Mouse (Mus musculus) gastrocnemius, postnatal 36 days (tissue): ENCODE data around the gene Tcap. TPM values are rescaled to one million over a fixed set of nuclear protein-coding genes. Genes with fewer than 3 reads are reported as not detected.
A peak's percentile ranks its signal among the peaks of the same experiment; 100 is the strongest.

Experiments used
- DNase-seq, 2 experiments: peaks; one replicate each; pipeline ENCODE4 v3.0.0; 2022
- intact Hi-C: fragments of 180-260 bp; cut with DNase I; formaldehyde crosslinking; loops from one replicate; pipeline ENCODE4 v1.15.1; 2025
- long read RNA-seq, 2 experiments: library from polyadenylated mRNA; stranded (forward); transcript quantifications; one replicate each; pipeline ENCODE4 v2.0.0; 2021
- total RNA-seq, 2 experiments: library from RNA; stranded (reverse); gene quantifications; 2 replicates each; pipeline ENCODE4 v1.2.3; 2021

Tcap gene
- total RNA-seq = 1,000 to 10,000 TPM; 3,291 to 4,304 TPM
- long read RNA-seq, experiment 1, transcript Tcap-201 (2 exons, 948 nt) = major isoform, 8,986 of 9,707 reads
- long read RNA-seq, experiment 1, partial matches to known transcripts = 0 of 9,707 reads
- long read RNA-seq, experiment 1, other reads (novel, unspliced or antisense) = 721 of 9,707 reads
- long read RNA-seq, experiment 2, transcript Tcap-201 (2 exons, 948 nt) = major isoform, 14,758 of 15,842 reads
- long read RNA-seq, experiment 2, partial matches to known transcripts = 2 of 15,842 reads
- long read RNA-seq, experiment 2, other reads (novel, unspliced or antisense) = 1,082 of 15,842 reads

DNA sequence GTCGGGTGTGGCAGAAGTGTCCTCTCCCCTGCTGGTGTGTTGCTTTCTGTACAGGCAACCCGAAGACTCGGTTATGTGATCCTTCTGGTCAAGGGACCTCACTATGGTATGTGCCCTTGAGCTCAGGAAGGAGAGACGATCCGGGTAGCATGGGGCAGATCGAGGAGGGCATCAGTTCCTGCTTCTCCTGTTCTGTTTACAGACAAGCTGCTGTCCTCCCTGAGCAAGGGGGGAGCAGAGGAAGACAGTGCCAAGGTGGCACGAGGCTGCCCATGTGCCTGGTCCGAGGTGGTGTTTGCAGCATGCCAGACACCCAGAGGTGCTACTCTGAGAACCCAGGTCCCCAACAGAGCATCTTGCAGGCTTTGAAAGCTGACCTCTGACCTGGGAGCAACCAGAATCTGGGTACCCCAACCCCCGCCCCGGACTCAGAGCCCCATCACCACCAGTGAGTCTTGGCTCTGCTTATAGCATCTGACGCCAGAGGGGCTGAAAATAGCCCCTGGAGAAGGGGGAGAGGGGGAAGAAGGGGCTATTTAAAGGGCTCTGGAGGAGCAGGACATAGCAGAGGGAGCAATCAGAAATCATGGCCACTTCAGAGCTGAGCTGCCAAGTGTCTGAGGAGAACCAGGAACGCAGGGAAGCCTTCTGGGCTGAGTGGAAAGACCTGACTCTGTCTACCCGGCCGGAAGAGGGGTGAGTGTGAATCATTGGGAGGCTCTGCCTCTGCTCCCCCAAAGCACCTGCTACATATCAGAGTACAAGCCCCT, at the start of gene Tcap:
Tcap (plus strand) TSS at position 551 of the 770 bp plus-strand sequence.
- intact Hi-C loops = no loop called here
- peak in 1 of 2 experiments; percentile 56 for DNase-seq

DNA sequence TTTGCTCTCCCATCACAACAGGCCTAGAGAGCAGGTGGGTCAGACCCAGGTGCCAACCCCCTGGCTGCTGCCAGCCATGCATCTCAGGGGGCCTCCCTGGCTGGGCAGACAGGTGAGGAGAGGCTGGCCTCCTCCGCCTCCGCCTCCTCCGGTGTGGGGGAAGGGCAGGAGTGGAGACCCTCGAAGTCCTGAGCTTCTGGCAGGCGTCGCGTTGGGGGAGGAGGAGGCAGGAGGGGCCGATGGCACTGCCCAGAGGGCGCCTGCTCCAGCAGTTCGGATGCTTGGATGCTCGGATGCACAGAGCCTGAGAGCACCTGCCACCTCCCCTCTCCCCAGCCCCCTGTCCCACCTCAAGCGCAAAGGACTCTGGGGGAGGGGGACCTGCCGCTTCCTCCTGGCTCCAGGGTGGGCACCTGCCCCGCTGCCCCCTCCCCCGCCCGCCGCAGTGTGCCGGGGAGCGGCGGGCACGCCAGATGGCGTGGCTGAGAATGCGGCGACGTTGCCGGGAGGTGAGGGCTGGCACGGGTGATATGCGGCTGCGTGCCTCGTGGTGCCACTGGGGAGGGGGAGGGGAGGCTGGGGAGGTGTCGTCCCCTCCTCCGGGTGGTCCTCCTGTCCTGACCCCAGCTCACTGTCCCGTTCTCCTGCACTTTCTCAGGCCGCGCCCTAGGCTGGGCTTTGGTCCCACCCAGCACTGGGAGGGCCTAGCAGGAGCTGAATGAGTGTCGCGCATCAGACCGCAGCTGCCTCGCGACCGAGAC, 49.5 kb upstream of the Tcap start:
- no peak for DNase-seq
- intact Hi-C loops = no loop called here

DNA sequence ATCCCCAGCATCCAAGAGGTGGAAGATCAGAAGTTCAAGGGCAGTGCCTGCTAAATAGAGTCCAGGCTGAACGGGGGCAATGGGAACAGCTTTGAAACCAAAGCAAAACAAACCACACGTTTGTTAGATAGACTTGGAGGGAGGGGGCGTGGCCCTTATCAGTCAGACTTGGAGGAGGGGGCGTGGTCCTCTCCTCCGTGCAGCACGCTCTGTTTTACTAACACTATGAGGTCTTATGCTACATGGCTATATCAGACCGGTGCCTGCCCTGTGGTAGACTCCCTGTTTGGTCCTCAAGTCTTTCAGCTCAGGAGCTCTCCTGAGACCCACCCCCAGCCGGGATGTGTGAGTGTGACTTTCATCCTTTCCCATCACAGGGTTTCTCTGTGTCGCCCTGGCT, 48.4 kb upstream of the Tcap start:
- DNase-seq = no peak
- intact Hi-C loops = no loop called here

DNA sequence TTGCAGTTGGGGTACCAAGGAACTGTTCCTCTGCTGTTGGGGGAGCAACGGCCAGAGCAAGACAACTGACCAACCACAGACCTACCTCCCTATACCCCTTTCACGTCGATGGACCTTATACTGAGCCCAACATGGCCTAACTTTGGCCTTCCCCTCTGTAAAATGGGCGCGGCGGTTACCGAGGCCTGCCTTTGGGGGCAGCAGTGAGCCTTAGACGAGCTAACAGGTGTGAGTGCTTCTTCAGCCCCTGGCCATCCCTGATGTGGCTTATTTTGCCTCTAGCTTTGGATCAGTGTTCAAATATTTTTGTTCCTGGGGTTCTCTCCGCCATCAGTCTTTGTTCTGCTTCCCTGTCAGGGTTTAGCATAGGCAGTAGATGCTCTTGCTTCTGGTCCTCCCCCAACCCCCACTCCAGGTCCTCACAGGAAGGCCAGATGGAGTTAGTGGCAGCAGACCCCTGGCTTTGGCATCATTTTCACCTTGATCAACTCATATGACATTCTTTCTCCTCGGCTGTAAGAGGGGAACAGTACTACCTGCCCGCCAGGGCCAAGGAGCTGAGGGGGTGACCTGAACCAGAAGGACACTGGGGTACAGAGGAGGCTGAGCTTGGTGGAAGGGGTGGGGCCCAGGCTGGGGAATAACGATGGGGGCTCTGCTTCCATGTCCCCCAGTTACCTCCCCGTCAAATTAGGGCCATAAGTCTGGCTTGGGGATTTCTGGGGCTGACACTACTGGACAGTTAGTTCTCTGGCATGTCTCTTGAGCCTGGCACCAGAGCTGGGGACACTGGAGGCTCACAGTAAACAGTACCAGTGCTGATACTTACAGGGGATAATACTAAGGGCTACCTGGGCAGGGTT, 47.1 kb upstream of the Tcap start:
- DNase-seq = no peak
- intact Hi-C loops = no loop called here

DNA sequence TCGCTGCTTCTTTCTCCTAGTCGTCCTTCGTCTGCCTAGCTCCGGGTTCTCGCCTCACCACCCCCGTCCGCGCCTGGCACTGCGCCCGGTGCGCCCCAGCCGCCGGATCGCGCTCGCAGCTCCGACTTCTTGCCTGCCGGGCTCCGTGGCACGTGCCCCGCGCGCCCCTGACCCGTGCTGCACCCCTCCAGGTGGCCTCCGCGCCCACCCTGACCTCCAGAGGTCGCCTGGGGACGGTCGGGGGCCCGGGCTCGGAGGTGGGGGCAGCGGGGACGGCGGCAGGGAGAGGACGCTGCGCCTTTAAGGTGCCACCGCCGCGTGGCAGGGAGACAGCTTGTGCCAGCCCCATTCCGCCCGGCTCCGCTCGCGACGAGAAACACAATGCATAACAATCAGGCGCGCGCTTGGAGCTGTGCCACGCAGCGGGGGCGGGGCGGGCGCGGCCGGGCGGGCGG, 45.1 kb upstream of the Tcap start:
- DNase-seq = no peak

DNA sequence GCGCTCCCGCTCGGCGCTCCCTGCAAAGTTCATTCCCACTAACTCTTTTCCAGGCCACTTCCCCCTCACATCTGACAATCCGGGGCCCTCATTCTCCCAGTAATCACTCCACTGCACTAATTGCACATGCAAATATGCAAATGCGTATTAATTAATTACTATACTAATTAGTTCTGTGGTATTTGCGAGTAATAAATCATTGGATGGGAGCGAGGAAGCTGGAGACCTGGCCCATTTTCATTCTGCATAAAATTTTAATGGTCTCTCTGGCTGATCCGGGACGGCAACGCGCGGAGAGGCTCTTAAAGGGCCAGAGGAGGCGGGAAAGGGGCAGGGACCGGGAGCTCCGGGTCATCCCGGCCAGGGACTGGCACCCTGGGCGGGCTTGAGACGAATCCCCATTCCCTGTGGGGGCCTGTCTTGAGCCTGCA, 44.5 kb upstream of the Tcap start:
- DNase-seq = no peak
- intact Hi-C loops = no loop called here

More for the DNA sequence above, 45.1 kb upstream of the Tcap start:
- intact Hi-C loops = no loop called here

DNA sequence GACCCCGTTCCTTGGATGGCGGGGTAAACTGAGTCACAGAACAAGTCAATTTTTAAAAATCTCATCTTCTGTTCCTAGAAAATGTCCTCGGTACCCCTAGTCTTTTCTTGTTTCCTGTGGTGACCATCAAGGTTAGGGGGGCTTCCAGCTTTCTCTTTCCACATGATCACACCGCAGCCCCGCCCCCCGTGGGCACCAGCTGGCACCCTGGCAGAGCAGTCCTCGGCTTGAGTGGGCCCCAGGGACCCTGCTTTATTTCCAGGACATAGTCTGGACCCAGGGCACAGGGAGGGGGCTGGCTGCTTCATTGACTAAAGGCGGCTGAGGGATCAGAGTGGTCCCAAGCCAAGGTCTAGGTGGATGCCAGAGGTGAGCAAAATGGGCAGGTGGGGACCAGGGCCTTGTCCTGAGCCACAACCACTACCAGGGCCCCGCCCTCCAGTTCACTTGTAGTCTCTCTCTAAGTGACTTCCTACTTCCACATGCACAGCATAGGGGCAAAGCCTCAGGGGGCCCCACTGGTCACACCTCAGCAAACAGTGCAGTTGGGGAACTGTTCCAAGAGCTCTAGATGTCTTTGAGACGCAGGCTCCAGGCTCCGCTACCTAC, 43.8 kb upstream of the Tcap start:
- intact Hi-C loops = loop anchor here (5.0 kb wide), 1 partner anchor 72 kb away; no protein-coding TSS in a partner anchor
- no peak for DNase-seq

DNA sequence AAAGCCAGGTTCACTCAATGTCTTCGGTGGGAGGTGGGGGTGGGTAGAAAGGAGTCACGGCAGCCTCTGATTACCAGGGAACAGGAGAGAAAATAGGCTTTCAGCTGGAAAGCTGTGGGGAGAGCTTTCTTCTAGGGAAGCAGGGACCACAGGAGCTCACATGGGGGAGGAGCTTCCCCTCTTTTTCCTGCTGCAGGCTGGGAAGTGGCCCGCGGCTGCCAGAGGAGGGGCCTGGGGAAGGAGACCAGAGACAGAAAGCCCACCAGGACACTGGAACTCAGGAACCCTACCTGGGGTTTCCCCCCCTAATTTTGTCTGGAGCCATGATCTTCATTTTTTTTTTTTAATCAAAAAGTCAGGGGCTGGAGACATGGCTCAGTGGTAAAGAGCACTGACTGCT, 43.0 kb upstream of the Tcap start:
- no peak for DNase-seq
- intact Hi-C loops = loop anchor here (5.0 kb wide), 1 partner anchor 73 kb away; no protein-coding TSS in a partner anchor

DNA sequence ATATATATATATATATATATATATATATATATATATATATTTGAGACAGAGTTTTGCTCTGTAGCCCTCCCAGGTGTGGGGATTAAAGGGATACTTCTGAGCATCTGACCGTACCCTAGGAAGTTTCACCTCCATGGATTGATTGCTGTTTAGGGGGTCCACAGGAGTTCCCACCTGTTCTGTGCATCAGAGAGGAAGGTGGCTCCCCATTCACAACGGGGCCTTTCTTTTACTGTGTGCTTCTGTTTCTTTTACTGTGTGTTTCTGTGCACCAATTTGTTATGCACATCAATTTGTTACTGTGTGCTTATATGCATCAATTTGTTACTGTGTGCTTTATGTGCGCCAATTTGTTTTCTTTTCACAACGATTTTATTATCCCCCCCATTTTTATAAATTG, 42.4 kb upstream of the Tcap start:
- intact Hi-C loops = loop anchor here (5.0 kb wide), 1 partner anchor 74 kb away; no protein-coding TSS in a partner anchor
- no peak for DNase-seq

DNA sequence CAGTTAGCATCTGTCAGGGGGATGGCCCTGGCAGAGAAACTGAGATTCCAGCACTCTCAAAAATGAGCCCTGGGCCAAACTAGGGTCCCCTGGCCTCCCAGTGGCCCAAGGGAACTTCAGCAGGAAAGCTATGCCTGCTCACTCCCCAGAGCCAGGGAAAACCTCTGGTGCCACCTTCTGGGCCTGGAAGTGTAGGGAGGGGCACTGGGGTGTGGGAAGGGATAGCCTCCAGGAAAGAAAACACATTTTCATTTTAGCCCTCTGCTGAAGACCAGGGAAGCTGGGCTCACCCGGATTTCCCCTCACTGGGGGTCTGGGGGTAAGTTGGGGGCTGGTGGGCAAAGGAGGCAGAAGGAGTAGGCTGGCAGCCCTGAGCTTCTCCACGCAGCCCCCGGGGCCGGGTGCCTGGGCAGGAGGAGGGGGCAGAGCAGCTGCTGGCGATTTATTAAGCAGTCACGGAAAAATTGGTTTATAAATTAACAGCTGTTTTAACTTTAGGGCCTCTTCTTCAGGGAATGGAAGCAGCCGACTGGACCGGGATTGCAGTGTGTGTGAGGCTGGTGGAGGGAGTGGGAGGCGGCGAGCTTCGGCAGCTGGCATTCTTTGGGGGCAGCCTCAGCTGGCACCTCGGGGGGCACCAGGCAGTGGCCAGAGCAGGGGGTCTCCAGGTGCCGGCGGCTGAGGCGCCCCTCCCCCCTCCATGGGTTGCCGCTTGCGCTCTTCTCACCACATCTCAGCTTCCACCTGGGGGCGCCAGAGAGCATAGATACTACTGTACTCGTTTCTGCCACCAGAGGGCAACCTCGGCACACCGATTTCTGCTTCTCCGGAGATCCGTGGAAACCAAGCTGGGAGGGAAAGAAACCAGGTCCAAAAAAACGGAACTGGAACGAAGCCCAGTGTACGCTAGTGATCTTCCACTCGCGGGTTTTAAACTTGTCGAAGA, 41.3 kb upstream of the Tcap start:
- intact Hi-C loops = loop anchor here (2.0 to 5.0 kb wide), 3 partner anchors 75 to 115 kb away; no protein-coding TSS in a partner anchor
- DNase-seq = peak; percentile 84 to 97

DNA sequence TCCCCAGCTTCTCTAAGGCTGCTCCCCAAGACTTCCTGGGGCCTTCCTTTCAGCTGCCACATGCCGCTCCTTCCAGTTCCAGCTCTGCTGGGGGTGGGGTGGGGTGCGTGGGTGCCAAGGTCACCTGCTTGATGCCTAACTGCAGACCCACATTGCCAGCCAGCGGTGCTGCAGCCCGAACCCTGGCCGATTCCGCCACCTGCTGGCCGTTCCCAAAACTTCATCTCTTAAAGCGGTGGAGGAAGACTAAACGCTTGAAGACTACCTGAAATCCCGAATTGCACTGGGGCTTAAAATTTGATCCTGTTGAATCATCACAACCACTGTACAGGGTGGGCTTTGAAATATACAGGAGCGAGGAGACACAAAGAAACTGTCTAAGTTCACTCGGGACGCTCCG, 38.4 kb upstream of the Tcap start:
- intact Hi-C loops = loop anchor here (1.0 kb wide), 1 partner anchor 26 kb away; no protein-coding TSS in a partner anchor

DNA sequence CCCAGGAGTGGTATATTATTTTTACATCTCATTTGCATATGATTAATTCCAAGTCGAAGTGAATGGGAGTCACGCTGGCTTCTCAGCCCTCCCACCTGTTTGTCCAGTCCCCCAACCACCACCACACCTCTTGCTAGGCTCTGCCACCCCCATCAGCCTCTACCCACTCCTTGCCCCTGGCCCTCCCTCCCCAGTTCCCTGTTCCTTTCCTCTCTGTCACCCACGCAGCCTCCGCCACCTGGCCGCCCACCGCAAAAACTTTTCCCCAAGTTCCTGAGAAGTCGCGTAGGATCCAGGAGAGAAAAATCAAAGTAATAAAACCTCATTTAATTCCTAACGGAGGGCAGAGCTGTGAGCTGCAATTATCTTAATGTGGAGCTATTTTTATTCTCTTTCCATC, 37.4 kb upstream of the Tcap start:
- intact Hi-C loops = no loop called here
- no peak for DNase-seq

More for the DNA sequence above, 38.4 kb upstream of the Tcap start:
- DNase-seq = peak; percentile 63 to 68

DNA sequence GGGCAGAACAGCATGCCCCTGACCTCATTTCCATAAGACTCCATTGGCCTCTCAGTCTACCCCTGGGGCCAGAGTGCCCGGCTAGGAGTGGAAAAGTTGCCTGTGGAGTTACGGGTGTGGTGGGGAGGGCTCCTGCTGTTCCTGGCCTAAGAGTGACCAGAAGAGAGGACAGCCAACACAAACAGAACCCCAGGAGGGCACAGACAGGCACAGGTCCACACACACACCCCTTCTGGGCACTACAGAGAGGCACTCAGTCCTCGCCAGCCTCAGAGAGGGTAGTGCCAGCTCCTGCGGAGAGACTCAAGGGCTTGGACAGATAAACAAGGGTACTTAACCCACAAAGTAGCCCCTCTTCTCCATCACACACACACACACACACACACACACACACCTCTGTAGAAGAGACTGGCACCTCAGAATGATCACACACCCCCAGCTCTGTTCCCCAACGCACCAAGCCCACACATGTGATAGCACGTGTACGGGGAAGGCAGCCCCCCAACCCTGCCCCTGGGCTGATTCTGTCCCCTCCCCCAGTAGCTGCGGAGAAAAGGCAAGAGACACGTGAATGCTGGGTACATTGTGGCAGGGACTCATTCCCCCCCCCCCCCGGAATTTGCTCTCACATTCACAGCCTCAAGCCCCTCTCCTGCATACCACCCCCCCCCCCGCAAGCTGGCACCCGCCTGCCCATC, 36.1 kb upstream of the Tcap start:
- intact Hi-C loops = no loop called here
- DNase-seq = no peak

DNA sequence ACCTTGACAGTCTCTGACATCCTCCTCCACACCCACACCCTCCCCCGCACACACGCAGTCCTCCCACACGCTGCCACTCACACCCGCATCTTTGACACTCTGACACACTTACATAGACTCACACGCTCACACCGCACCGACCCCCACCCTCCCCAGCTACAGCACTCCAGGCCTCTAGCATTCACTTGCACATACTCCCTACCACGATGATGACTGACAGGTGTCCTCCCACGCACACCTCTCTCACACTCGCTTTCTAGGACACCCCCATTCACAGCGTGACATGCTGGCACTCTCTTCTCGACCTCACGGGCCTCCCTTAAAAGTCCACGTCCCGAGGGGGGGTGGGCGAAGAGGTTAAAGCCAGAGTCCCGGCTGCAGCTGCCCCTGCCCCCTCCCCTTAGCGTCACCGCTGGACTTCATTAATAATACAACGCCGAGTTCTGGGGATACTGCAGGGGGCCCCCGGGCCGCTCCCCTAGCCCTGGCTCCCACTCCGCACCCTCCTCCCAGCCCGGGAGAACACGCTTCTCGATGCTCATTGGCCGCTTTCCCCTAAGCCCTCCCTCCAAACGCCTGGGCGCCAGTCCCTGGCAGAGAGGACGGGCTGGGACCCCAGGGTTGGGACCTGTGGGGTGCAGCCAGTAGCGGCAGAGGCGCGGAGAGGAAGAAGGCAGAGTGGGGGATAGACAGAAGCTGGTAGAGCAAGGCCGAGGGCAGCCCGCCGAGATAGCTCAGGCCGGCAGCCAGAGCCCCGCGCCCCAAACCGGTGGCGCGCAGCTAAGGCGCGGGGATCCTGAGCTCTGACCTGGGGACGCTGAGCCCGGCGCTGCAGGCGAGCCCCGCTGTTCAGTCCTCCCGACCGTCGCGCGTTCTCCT, 35.3 kb upstream of the Tcap start, which contains the start of gene Ppp1r1b:
Ppp1r1b (plus strand) TSS at position 322 of the 879 bp plus-strand sequence.
- intact Hi-C loops = no loop called here
- no peak for DNase-seq

DNA sequence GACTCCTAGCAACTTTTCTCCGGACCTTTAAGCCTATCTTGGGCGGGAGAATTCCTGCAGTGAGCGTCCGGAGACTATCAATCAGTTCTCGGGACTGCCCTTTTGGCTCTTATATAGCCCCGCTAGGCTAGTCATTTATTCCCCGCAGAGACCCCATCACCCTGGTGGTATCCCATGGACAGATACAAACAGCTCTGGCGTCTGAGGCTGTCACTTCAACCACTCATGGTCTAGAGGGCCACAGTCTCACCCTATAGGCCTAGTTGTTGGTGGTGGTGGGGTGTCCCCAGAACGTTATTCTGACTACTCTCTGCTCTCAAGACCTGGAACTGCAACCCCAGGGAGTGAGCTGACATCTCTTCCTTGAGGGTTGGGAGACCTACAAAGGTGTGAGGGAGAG, 34.3 kb upstream of the Tcap start:
- intact Hi-C loops = no loop called here
- no peak for DNase-seq

DNA sequence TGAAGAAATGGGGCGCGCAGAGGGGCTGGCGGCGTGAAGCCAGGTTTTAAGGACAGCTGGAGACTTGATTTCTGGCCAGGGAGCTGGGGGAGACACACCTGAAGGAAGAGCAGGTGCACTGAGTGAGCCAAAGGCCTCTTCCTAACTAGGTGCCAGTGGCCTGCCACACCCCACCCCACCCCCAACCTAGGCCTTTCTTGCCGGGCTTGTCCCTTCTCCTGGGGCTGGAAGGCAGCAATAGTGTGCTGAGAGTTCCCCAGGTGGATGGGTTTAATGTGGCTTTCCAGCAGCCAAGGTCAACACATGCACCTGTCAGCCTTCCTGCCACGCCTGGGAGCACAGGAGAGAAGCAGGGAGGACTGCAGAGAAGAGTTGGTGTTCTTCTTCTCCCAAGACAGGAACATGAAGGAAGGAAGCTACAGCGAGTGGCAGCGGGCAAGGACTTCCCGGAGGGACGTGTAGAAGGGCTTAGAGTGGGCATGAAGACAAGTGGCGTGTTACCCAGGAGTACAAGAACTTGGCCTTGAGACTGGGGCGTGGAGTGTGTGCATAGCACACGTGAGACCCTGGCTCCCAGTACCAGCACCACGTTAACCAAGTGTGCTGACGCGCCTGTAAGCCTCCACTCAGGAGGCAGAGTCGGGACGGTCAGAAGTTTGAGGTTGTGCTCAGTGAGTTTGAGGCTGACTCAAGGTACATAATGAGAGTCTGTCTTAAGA, 31.2 kb upstream of the Tcap start:
- no peak for DNase-seq
- intact Hi-C loops = no loop called here
